Mouse (Mus musculus) MEL (cell line): Measurements from ENCODE around the gene Blm. TPM values are rescaled to one million over a fixed set of nuclear protein-coding genes. Genes with fewer than 3 reads are reported as not detected.

Source experiments
- DNase-seq: peaks from one replicate; pipeline ENCODE4 v3.0.0; 2011; ENCODE audit warnings: low read depth, low spot score
- H3K27ac ChIP-seq: 2 replicates; pipeline ENCODE4 v1.5.1; 2012; ENCODE audit warnings: low read depth, mild to moderate bottlenecking, control low read depth, low read length, moderate library complexity; ENCODE audit not compliant: control insufficient read depth
- H3K27me3 ChIP-seq, 2 experiments: fragments of 150-350 bp in 1 of 2; sonication (generic) in 1 of 2; 2 replicates each; pipeline ENCODE4 v1.6.1; 2012; ENCODE audit warnings: low read length in 2 of 2, mild to moderate bottlenecking in 2 of 2, improper control_type of control experiment in 1 of 2, moderate library complexity in 1 of 2; ENCODE audit not compliant: insufficient read depth in 2 of 2, control insufficient read depth in 1 of 2
- H3K36me3 ChIP-seq, 2 experiments: 2 replicates each; pipeline ENCODE4 v1.6.1; 2012 to 2014; ENCODE audit warnings: low read length in 2 of 2, improper control_type of control experiment in 1 of 2, inconsistent platforms in 1 of 2, mild to moderate bottlenecking in 1 of 2; ENCODE audit not compliant: insufficient read depth in 2 of 2, control insufficient read depth in 1 of 2
- H3K4me1 ChIP-seq, 2 experiments: fragments of 150-350 bp in 1 of 2; sonication (generic) in 1 of 2; 2 replicates each; pipeline ENCODE4 v1.6.1; 2012; ENCODE audit warnings: low read length in 2 of 2, improper control_type of control experiment in 1 of 2, mild to moderate bottlenecking in 1 of 2; ENCODE audit not compliant: insufficient read depth in 2 of 2, control insufficient read depth in 1 of 2
- H3K4me3 ChIP-seq, 2 experiments: fragments of 150-350 bp in 1 of 2; sonication (generic) in 1 of 2; 2 replicates each; pipeline ENCODE4 v1.5.1; 2012; ENCODE audit warnings: low read depth in 2 of 2, low read length in 2 of 2, mild to moderate bottlenecking in 2 of 2, moderate library complexity in 2 of 2, control low read depth in 1 of 2, improper control_type of control experiment in 1 of 2; ENCODE audit not compliant: control insufficient read depth in 1 of 2, insufficient read depth in 1 of 2
- H3K79me2 ChIP-seq: 2 replicates; pipeline ENCODE4 v1.6.1; 2012; ENCODE audit warnings: mild to moderate bottlenecking, low read length, moderate library complexity; ENCODE audit not compliant: control insufficient read depth, poor library complexity, insufficient read depth
- H3K9ac ChIP-seq: 2 replicates; pipeline ENCODE4 v1.6.1; 2012; ENCODE audit warnings: low read depth, mild to moderate bottlenecking, control low read depth, low read length, moderate library complexity; ENCODE audit not compliant: control insufficient read depth, poor library complexity, severe bottlenecking
- H3K9me3 ChIP-seq: fragments of 150-350 bp; sonication (generic); replicated peaks from 2 replicates; pipeline ENCODE4 v1.6.1; 2012; ENCODE audit warnings: mild to moderate bottlenecking, low read length, improper control_type of control experiment, moderate library complexity; ENCODE audit not compliant: insufficient read depth
- CHD1 ChIP-seq: IDR thresholded peaks from 2 replicates; pipeline ENCODE4 v1.6.1; 2012; ENCODE audit warnings: low read depth, mild to moderate bottlenecking, inconsistent platforms, low read length, improper control_type of control experiment
- ELF1 ChIP-seq: IDR thresholded peaks from 2 replicates; pipeline ENCODE4 v1.6.1; 2014; ENCODE audit warnings: low read depth, mild to moderate bottlenecking, inconsistent platforms, low read length, improper control_type of control experiment, moderate library complexity
- ETS1 ChIP-seq: IDR thresholded peaks from 2 replicates; pipeline ENCODE4 v1.6.1; 2012; ENCODE audit warnings: low read depth, mild to moderate bottlenecking, inconsistent platforms, low read length, improper control_type of control experiment, moderate library complexity
- GATA1 ChIP-seq: IDR thresholded peaks from 2 replicates; pipeline ENCODE4 v1.6.1; 2011; ENCODE audit warnings: low read depth, low read length, improper control_type of control experiment
- KAT2A ChIP-seq: conservative IDR thresholded peaks from 2 replicates; pipeline ENCODE4 v1.6.1; 2012; ENCODE audit warnings: low read depth, low read length, improper control_type of control experiment, inconsistent platforms
- MAX ChIP-seq: IDR thresholded peaks from 2 replicates; pipeline ENCODE4 v1.6.1; 2011; ENCODE audit warnings: low read length, improper control_type of control experiment
- MAZ ChIP-seq: IDR thresholded peaks from 2 replicates; pipeline ENCODE4 v1.6.1; 2012; ENCODE audit warnings: low read depth, mild to moderate bottlenecking, inconsistent platforms, low read length, improper control_type of control experiment
- MYB ChIP-seq: IDR thresholded peaks from 2 replicates; pipeline ENCODE4 v1.6.1; 2011; ENCODE audit warnings: mild to moderate bottlenecking, low read depth, low read length, improper control_type of control experiment
- MYC ChIP-seq: IDR thresholded peaks from 2 replicates; pipeline ENCODE4 v1.6.1; 2011; ENCODE audit warnings: low read depth, mild to moderate bottlenecking, low read length, improper control_type of control experiment, moderate library complexity
- NRF1 ChIP-seq: IDR thresholded peaks from 2 replicates; pipeline ENCODE4 v1.6.1; 2014; ENCODE audit warnings: low read depth, mild to moderate bottlenecking, inconsistent platforms, low read length, improper control_type of control experiment, moderate library complexity; ENCODE audit not compliant: poor library complexity, insufficient read depth, severe bottlenecking
- POLR2AphosphoS2 ChIP-seq: IDR thresholded peaks from 2 replicates; pipeline ENCODE4 v1.6.1; 2011; ENCODE audit warnings: low read length, improper control_type of control experiment
- RAD21 ChIP-seq: IDR thresholded peaks from 2 replicates; pipeline ENCODE4 v1.6.1; 2011; ENCODE audit warnings: mild to moderate bottlenecking, low read depth, low read length, improper control_type of control experiment
- RCOR1 ChIP-seq: IDR thresholded peaks from 2 replicates; pipeline ENCODE4 v1.6.1; 2012; ENCODE audit warnings: low read depth, mild to moderate bottlenecking, inconsistent platforms, low read length, improper control_type of control experiment
- SIN3A ChIP-seq: IDR thresholded peaks from 2 replicates; pipeline ENCODE4 v1.6.1; 2012; ENCODE audit warnings: low read length, improper control_type of control experiment, inconsistent platforms
- SMC3 ChIP-seq: IDR thresholded peaks from 2 replicates; pipeline ENCODE4 v1.6.1; 2011; ENCODE audit warnings: low read depth, low read length, improper control_type of control experiment
- TAL1 ChIP-seq: IDR thresholded peaks from 2 replicates; pipeline ENCODE4 v1.6.1; 2012; ENCODE audit warnings: mild to moderate bottlenecking, inconsistent platforms, low read length, moderate library complexity, mixed read lengths
- USF1 ChIP-seq: IDR thresholded peaks from 2 replicates; pipeline ENCODE4 v1.6.1; 2014; ENCODE audit warnings: low read depth, mild to moderate bottlenecking, inconsistent platforms, low read length, improper control_type of control experiment, moderate library complexity
- USF2 ChIP-seq, 2 experiments: IDR thresholded peaks; 2 replicates each; pipeline ENCODE4 v1.6.1; 2011 to 2012; ENCODE audit warnings: improper control_type of control experiment in 2 of 2, low read length in 2 of 2, borderline replicate concordance in 1 of 2, inconsistent platforms in 1 of 2, low read depth in 1 of 2, mild to moderate bottlenecking in 1 of 2; ENCODE audit not compliant: insufficient read depth in 1 of 2
- ZKSCAN1 ChIP-seq: IDR thresholded peaks from 2 replicates; pipeline ENCODE4 v1.6.1; 2012; ENCODE audit warnings: low read depth, mild to moderate bottlenecking, inconsistent platforms, low read length, improper control_type of control experiment, moderate library complexity
- ZMIZ1 ChIP-seq: IDR thresholded peaks from 2 replicates; pipeline ENCODE4 v1.6.1; 2012; ENCODE audit warnings: low read depth, mild to moderate bottlenecking, inconsistent platforms, low read length, improper control_type of control experiment, moderate library complexity
- ZNF384 ChIP-seq: IDR thresholded peaks from 2 replicates; pipeline ENCODE4 v1.6.1; 2012; ENCODE audit warnings: low read depth, mild to moderate bottlenecking, inconsistent platforms, low read length, improper control_type of control experiment
- polyA plus RNA-seq, 2 experiments: library from polyadenylated mRNA; stranded (reverse) in 1 of 2; unstranded in 1 of 2; fragments of >175 nt in 1 of 2; fragments of >200 nt in 1 of 2; gene quantifications; 2 replicates each; pipeline versions ENCODE4 v1.2.1 to v1.2.4; 2012; ENCODE audit warnings: low replicate concordance in 2 of 2, low read depth in 1 of 2; ENCODE audit not compliant: insufficient read length in 2 of 2, insufficient read depth in 1 of 2, missing spikeins in 1 of 2
- total RNA-seq: library from RNA; depleted of rRNA; stranded (reverse); fragments of 300-350 nt; gene quantifications from 2 replicates; pipeline ENCODE4 v1.2.3, GENCODE M21; 2012

Blm gene
- total and polyA plus RNA-seq, 3 experiments = 28.5 to 83.8 (median 52.0) TPM

- no peaks in the 10 kb centered on the region for H3K27me3 ChIP-seq
- H3K4me3 ChIP-seq = no peak overlapping the region
- DNase-seq = no peak
- H3K4me1 ChIP-seq = peaks cover 23 to 50% of the 10 kb centered on the region in 2 experiments
- 0 out of 2 replicates have a peak, but pooled peaks have one; percentile 13 for TF ChIP-seq POLR2AphosphoS2
- TF ChIP-seq KAT2A = no peak
- TF ChIP-seq, all 39 proteins: peak for 1
- Histone ChIP-seq H3K36me3 (peaks cover 0 to 50% of the 10 kb centered on the region in 2 experiments; a peak in 3 of 4 replicates), H3K9me3 (no peaks in the 10 kb centered on the region), H3K27ac (no peak overlapping the region), H3K79me2 (no peaks in the 10 kb centered on the region), H3K9ac (no peak overlapping the region)
Measured at GRCm38 (mm10) chr7:80453121-80453520, 81.8 kb downstream of the Blm start.

- Histone ChIP-seq H3K4me1 (peaks cover 26 to 55% of the 10 kb centered on the region in 2 experiments), H3K4me3 (no peak overlapping the region)
- no peak for DNase-seq
- TF ChIP-seq ETS1 (no peak), GATA1 (no peak), USF1 (no peak), TAL1 (no peak), SMC3 (no peak), RCOR1 (no peak), MAZ (no peak), ZMIZ1 (no peak), NRF1 (no peak), MAX (no peak), KAT2A (no peak), USF2 (IDR thresholded peaks at IDR 0.05; ENCODE audit: borderline replicate concordance in 1 of 2, insufficient read depth in 1 of 2, low read depth in 1 of 2, low read length in 2 of 2) (no peak), ZNF384 (no peak), RAD21 (no peak), CHD1 (no peak), MYC (no peak), MYB (no peak), ZKSCAN1 (no peak), SIN3A (no peak), ELF1 (no peak)
- TF ChIP-seq, all 39 proteins: peak for 0
- no peaks in the 10 kb centered on the region for H3K9me3 ChIP-seq
- H3K27me3 ChIP-seq = no peaks in the 10 kb centered on the region
- H3K79me2 ChIP-seq = no peaks in the 10 kb centered on the region
- H3K9ac ChIP-seq = no peak overlapping the region; the same call in 1 of the 2 replicates
- H3K36me3 ChIP-seq = peaks cover 0 to 52% of the 10 kb centered on the region in 2 experiments; a peak in 3 of 4 replicates
- H3K27ac ChIP-seq = peak overlapping the region; percentile 97
Measured at GRCm38 (mm10) chr7:80452241-80452640, 82.7 kb downstream of the Blm start.
